Mouse (Mus musculus) liver, adult (tissue): ENCODE results near the gene Spg20.
A peak's percentile ranks its signal among the peaks of the same experiment; 100 is the strongest.

ENCODE experiments used
- GATA4 ChIP-seq: IDR thresholded peaks from 2 replicates; pipeline ENCODE4 v1.6.1; 2014; ENCODE audit warnings: mild to moderate bottlenecking, low read length; ENCODE audit not compliant: insufficient replicate concordance

The Spg20 gene

GRCm38 (mm10) chr3:55119275-55119898, 7.5 kb downstream of the Spg20 start:
- peak; percentile 74 for TF ChIP-seq GATA4

GRCm38 (mm10) chr3:55122336-55122870, 10.5 kb downstream of the Spg20 start:
- TF ChIP-seq GATA4: no peak

- no peak for TF ChIP-seq GATA4
Measured at GRCm38 (mm10) chr3:55123064-55123463, 11.2 kb downstream of the Spg20 start.

GRCm38 (mm10) chr3:55129181-55129692, 17.3 kb downstream of the Spg20 start:
- TF ChIP-seq GATA4: no peak

GRCm38 (mm10) chr3:55131576-55132233, 19.8 kb downstream of the Spg20 start:
- no peak for TF ChIP-seq GATA4

- no peak for TF ChIP-seq GATA4
Measured at GRCm38 (mm10) chr3:55137039-55137438, 25.1 kb downstream of the Spg20 start, which contains the start of gene Ccdc169. Gene Ccdc169, plus strand, starts transcription at chr3:55137339.

GRCm38 (mm10) chr3:55139837-55140236, 27.9 kb downstream of the Spg20 start:
- TF ChIP-seq GATA4: no peak

- TF ChIP-seq GATA4: no peak
Measured at GRCm38 (mm10) chr3:55141401-55141800, 29.5 kb downstream of the Spg20 start.

- no peak for TF ChIP-seq GATA4
Measured at GRCm38 (mm10) chr3:55144916-55145315, 33.0 kb downstream of the Spg20 start.

GRCm38 (mm10) chr3:55146441-55146840, 34.5 kb downstream of the Spg20 start:
- TF ChIP-seq GATA4: peak; percentile 92

GRCm38 (mm10) chr3:55147156-55147555, 35.2 kb downstream of the Spg20 start:
- TF ChIP-seq GATA4: no peak

- TF ChIP-seq GATA4: no peak
Measured at GRCm38 (mm10) chr3:55148091-55148490, 36.2 kb downstream of the Spg20 start.

GRCm38 (mm10) chr3:55151656-55152433, 39.9 kb downstream of the Spg20 start:
- TF ChIP-seq GATA4: no peak

- TF ChIP-seq GATA4: no peak
Measured at GRCm38 (mm10) chr3:55152673-55153334, 40.9 kb downstream of the Spg20 start.

GRCm38 (mm10) chr3:55154163-55154562, 42.3 kb downstream of the Spg20 start:
- TF ChIP-seq GATA4: no peak

GRCm38 (mm10) chr3:55157413-55157812, 45.5 kb downstream of the Spg20 start:
- no peak for TF ChIP-seq GATA4

GRCm38 (mm10) chr3:55161144-55161543, 49.2 kb downstream of the Spg20 start:
- TF ChIP-seq GATA4: no peak
